Mouse (Mus musculus): ENCODE measurements around the gene Tac4. TPM values are rescaled to one million over a fixed set of nuclear protein-coding genes. Genes with fewer than 3 reads are reported as not detected.
A peak's percentile ranks its signal among the peaks of the same experiment; 100 is the strongest.

The Tac4 gene
- total RNA-seq (2021): not detected

GRCm38 (mm10) chr11:95261178-95261751 lies at the start of gene Tac4:
Tac4 (plus strand) TSS chr11:95261529.
- intact Hi-C loops (cut with DNase I): no loop called here
- no peak for DNase-seq

GRCm38 (mm10) chr11:95213607-95214006 lies 47.7 kb upstream of the Tac4 start:
- intact Hi-C loops (cut with DNase I): no loop called here
- DNase-seq: no peak

GRCm38 (mm10) chr11:95214305-95214704 lies 47.0 kb upstream of the Tac4 start:
- no peak for DNase-seq
- intact Hi-C loops (cut with DNase I): no loop called here

- no peak for DNase-seq
- intact Hi-C loops (cut with DNase I): no loop called here
Measured at GRCm38 (mm10) chr11:95216193-95216592, 45.1 kb upstream of the Tac4 start.

DNA sequence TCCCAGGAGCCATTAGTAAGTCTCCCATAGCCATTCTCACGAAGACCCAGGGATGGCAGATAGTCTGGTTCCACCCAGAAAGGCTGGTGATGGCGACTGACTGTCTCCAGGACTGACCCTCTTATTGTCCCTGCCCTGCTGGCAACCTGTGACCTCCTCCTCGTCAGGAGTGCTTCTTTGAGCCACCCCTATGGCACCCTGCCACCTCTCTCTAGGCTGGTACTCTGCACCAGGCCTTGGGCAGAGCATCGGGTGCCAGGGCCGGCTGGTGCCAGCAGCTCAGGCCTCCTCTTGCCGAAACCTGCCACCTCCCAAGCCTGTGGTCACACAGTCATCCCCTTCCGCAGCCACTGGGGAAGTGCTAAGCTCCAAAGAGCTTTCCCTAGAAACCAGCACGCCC lies 42.2 kb upstream of the Tac4 start:
- intact Hi-C loops (cut with DNase I): no loop called here

DNA sequence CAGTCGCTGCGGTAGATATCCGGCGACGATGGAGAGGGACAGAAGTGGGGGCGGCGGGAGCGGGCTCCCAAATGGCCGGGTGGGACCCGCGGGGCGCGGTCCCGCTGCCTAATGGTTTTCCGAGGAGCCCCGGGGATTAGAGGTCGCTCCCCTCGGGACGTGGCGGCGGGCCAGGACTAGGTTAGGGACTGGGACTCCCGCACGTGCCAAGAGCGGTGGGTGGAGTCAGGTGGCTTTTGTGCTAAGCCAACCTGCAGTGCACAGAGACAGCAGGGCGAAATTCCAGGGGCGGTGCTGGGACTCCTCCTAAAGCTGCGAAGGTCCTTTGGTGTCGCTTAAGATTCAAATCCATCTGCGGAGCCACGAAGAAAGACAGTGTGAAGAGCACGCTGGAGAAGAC lies 37.9 kb upstream of the Tac4 start:
- intact Hi-C loops (cut with DNase I): no loop called here
- peak; percentile 45 for DNase-seq

More for the DNA sequence above, 42.2 kb upstream of the Tac4 start:
- DNase-seq: peak; percentile 30

DNA sequence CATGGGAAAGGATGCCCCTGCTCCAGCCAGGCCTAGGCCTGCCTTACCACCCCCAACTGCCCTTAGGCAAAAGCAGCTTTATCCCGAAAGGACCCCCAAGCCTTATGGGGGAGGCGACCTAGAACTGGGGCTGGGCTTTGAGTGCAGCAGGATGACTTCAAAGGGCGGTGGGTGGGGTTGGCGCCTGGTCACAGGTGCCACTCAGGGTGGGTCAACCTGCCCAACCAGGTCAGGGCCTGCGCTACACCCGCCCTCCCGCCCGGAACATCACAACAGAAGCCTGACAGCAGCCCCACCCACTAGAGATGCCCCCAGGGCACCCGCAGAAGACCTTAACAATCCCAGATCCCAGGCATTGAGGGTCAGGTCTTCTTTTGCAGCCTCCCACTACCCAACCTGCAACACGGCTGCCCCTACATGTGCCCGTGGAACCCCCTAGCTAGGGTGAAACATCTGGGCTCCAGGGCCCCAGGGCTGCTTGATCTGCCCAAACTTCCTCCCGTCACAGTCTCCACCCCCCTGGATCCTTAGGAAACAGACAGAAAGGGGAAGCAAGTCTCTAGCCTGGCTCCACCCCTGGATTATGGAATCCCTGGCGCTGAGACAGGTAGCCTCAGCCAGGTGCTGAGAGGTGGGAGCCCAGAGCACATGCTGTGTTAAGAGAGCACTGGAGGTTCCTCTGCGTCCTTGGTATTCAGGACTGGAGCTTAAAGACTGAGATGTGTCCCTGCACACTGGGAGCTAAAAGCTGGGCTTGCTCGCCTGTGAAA lies 37.0 kb upstream of the Tac4 start:
- DNase-seq: no peak
- intact Hi-C loops (cut with DNase I): no loop called here

GRCm38 (mm10) chr11:95225448-95225847 lies 35.9 kb upstream of the Tac4 start:
- intact Hi-C loops (cut with DNase I): no loop called here

DNA sequence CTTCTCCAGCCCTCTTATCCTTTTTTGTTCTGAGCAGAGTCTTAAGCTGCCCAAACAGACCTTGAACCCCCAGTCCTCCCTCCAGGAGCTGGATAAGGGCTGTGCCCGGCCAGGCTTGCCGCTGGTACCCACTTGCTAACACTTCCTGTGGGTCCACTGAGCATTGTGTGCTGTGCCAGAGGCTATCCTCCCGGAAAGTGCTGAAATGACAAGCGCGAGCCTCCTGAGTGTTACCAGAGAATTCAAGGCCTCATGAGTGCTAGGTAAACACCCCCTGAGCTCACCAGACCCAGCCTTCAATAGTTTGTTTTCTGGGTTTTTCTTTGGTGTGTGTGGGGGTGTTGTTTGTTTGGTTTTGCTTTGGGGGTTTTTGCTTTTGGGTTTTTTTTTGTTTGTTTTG lies 33.9 kb upstream of the Tac4 start:
- no peak for DNase-seq

More at GRCm38 (mm10) chr11:95225448-95225847, 35.9 kb upstream of the Tac4 start:
- no peak for DNase-seq

DNA sequence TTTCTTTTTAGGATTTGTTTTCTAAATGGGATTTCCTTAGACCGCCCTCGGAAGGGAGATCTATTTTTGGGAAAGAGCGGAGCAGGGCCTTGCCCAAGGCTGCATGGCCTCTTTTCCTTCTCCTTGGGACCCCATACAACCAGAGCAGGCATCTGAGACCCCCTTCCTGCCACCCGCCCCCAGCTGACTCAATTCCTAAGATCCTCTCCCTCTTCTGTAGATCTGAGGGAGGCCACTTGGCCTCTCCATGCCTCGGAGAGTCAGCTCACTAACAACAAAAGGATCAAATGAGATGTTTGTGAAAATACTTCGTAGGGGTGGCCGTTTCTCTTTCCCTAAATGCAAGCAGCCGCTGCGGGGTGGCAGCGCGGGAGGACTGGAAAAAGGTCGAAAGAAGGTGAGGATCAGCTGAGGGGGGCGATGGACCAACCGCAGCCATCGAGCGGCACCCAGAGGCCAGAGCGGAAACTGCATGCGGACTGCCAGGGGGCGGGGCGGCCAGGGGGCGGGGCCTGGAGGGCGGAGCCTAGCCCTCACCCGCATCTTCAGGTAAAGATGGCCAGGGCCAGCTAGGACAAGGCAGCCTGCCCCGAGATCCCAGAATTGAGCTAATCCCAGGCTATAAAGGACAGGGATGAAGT lies 29.5 kb upstream of the Tac4 start:
- DNase-seq: peak; percentile 84
- intact Hi-C loops (cut with DNase I): loop anchor here (5.0 kb wide), 1 partner anchor 115 kb away; no protein-coding TSS in a partner anchor

More for the DNA sequence above, 33.9 kb upstream of the Tac4 start:
- intact Hi-C loops (cut with DNase I): no loop called here

DNA sequence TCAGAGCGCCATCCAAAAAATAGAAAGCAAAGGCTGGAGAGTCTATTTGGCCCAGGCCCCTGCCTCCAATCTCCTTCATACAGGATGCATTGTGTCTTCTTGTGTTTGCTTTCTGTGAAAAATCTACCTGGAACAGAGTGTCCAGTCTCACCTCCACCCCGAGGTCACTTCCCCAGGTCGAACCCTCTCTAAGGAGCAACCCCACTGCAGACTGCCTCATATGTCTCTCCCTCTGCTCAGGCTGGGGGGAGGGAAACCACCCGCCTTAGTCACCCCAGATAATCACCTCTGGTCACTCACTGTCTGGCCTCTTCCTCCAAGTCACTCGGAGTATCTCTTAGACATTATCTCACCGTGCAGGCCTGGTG lies 29.0 kb upstream of the Tac4 start:
- no peak for DNase-seq
- intact Hi-C loops (cut with DNase I): loop anchor here (5.0 kb wide), 1 partner anchor 115 kb away; no protein-coding TSS in a partner anchor

DNA sequence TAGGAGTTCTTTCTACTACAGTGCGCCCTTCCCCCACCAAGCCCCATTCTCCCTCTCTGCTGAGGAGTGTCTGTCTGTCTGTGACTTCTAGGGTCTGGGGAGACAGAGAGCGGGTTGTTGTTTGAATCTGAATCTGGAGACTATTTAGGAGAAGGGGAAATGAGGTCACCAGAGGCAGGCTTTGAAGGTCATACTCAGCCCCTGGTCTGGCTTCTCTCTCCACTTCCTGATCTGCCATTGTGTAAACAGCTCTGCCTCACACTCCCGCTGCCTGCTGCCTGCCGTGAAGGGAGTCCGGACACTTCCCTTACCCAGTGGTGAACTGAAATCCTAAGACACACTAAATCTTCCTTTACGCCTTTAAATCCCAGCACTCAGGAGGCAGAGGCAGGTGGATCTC lies 22.9 kb upstream of the Tac4 start:
- intact Hi-C loops (cut with DNase I): no loop called here
- DNase-seq: no peak

GRCm38 (mm10) chr11:95242653-95243052 lies 18.7 kb upstream of the Tac4 start:
- intact Hi-C loops (cut with DNase I): no loop called here

DNA sequence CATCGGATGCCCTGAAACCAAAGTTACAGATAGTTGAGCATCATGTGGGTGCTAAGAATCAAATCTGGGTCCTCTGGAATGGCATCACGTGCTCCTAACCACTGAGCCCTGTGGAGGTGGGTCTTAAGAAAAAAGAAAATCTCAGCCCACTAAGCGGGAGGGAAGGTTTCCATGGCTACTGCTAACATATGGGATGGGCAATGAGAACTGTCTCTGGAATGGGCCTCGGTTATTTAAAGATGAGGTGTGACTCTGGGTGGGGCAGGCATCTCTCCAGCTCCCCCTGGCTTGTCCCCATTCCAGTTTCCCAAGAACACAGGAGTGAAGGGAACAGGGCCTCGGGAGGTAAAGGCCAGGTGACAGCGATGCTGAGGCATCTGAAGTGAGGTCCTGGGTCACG lies 15.9 kb upstream of the Tac4 start:
- intact Hi-C loops (cut with DNase I): no loop called here
- DNase-seq: no peak

More at GRCm38 (mm10) chr11:95242653-95243052, 18.7 kb upstream of the Tac4 start:
- no peak for DNase-seq

- intact Hi-C loops (cut with DNase I): no loop called here
- no peak for DNase-seq
Measured at GRCm38 (mm10) chr11:95247065-95247464, 14.3 kb upstream of the Tac4 start.

- intact Hi-C loops (cut with DNase I): loop anchor here (10.0 kb wide), 2 partner anchors 205 to 265 kb away; partner anchors contain the start of gene Pdk2
- no peak for DNase-seq
Measured at GRCm38 (mm10) chr11:95250110-95250509, 11.2 kb upstream of the Tac4 start.

DNA sequence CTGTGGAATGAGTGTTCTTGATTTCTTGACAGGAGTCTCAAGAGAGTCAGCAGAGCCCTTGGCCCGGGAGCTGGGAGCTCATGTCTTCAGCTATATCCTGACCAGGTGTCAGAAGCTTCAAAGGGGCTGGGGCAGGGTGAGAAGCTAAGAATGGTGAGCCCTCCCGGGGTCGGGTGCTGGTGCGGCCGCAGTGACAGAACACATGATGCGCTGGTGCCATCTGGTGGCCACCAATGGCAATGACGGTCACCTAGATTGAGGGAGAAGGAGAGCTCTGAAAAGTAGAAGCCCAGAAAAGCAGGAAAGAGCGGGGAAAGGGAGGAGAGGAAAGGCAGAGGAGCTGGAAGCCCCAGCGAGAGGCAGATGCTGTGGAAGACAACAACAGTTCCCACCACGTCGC lies 10.0 kb upstream of the Tac4 start:
- DNase-seq: peak; percentile 82
- intact Hi-C loops (cut with DNase I): loop anchor here (1.0 to 10.0 kb wide), 3 partner anchors 134 to 266 kb away; partner anchors contain the start of gene Pdk2

DNA sequence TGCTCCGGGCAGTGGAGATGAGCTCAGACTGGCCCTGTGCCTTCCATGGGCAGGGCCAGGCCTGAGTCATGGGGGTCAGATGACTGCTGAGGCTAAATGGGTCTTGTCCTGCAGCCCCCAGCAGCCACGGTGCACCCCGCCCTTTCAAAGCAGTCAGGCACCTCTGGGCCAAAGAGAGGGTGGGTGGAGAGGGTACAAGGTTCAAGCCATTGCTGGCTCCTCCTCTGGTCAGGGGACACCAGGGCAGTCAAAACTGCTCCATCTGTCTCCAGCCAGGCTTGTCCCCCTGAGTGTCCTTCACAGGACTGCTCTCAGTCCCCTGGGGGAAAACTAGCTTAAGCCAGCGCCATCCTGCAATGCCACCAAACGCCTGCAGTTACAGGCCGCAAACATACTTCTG lies 9.2 kb upstream of the Tac4 start:
- DNase-seq: no peak
- intact Hi-C loops (cut with DNase I): loop anchor here (10.0 kb wide), 2 partner anchors 207 to 267 kb away; partner anchors contain the start of gene Pdk2

GRCm38 (mm10) chr11:95254165-95254564 lies 7.2 kb upstream of the Tac4 start:
- DNase-seq: peak; percentile 83
- intact Hi-C loops (cut with DNase I): loop anchor here (10.0 kb wide), 2 partner anchors 209 to 269 kb away; partner anchors contain the start of gene Pdk2

DNA sequence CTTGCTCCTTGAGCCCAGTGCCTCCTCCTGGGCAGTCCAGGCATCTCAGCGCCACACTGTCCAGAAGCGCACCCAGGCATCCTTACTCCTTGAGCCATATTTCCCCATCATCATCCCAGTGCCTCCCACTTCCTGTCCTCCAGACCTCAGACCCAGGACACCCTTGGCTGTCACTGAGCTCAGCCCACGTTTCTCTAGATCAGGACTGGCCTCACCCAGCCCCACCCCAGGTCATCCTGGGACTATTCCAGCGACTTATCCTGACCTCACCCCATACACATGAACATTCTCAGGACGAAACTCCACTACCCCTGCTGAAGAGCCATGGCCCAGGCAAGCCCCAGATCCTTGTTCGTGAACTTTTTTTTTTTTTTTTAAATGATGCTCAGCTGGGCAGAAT lies 5.6 kb upstream of the Tac4 start:
- DNase-seq: no peak
- intact Hi-C loops (cut with DNase I): loop anchor here (10.0 kb wide), 2 partner anchors 211 to 271 kb away; partner anchors contain the start of gene Pdk2

DNA sequence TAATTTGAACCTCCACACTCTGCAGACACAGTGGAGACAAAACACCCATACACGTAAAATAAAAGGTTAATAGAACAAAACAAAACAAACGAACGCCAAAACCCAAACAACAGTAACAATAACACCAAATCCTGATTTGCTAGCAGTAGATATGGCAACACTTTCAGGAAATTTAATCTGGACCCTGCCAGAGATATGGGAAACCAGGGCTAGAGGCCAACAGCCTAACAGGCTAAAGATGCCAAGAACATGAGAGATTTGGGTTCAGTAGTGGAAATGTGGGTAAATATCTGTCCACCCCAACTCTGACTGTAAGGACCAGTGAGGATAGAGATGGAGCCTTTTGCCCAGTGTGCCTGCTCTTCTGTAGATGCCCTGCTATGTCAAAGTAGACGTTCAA lies 3.4 kb upstream of the Tac4 start:
- no peak for DNase-seq
- intact Hi-C loops (cut with DNase I): loop anchor here (10.0 kb wide), 2 partner anchors 213 to 273 kb away; partner anchors contain the start of gene Pdk2
